Mouse (Mus musculus): ENCODE results near the gene Pgghg. TPM values are rescaled to one million over a fixed set of nuclear protein-coding genes. Genes with fewer than 3 reads are reported as not detected.

The Pgghg gene
- polyA plus RNA-seq, 2 experiments = 26.7 to 52.8 TPM

- 79% methylated on average over 8 of the region's 8 CpGs for WGBS
- Histone ChIP-seq H3K9me3 (ENCODE audit: control insufficient read depth, low read length) (no peaks in the 10 kb centered on the region), H3K27ac (replicated peaks; ENCODE audit: low read depth, low read length) (no peak overlapping the region)
Measured at GRCm38 (mm10) chr7:140914031-140914690, 27.0 kb upstream of the Pgghg start.

GRCm38 (mm10) chr7:140919911-140920310, 21.3 kb upstream of the Pgghg start:
- H3K9me3 ChIP-seq (ENCODE audit: control insufficient read depth, low read length) = no peaks in the 10 kb centered on the region
- ATAC-seq (ENCODE audit: low FRiP score, low read depth) (no peak), DNase-seq (ENCODE audit: low spot score) (no peak)
- no peaks in the 10 kb centered on the region for H3K36me3 ChIP-seq (ENCODE audit: control insufficient read depth, insufficient read depth, low read length)
- no peak for TF ChIP-seq POLR2A (IDR thresholded peaks at IDR 0.05; ENCODE audit: borderline replicate concordance, extremely low read depth, insufficient read depth, insufficient read length)
- WGBS = 79% methylated on average over 4 of the region's 4 CpGs
- H3K9ac ChIP-seq (ENCODE audit: low read depth, low read length, severe bottlenecking) = no peak overlapping the region
- H3K4me2 ChIP-seq (replicated peaks; ENCODE audit: low read depth, low read length, severe bottlenecking) = no peak overlapping the region
- H3K4me3 ChIP-seq (replicated peaks; ENCODE audit: low read length) = no peak overlapping the region
- H3K27me3 ChIP-seq (ENCODE audit: control insufficient read depth, insufficient read depth, low read length) = peaks cover 45% of the 10 kb centered on the region
- H3K4me1 ChIP-seq (ENCODE audit: control insufficient read depth, insufficient read depth, low read length) = peaks cover 7% of the 10 kb centered on the region; the same call in 1 of the 2 replicates
- no peak overlapping the region for H3K27ac ChIP-seq (replicated peaks; ENCODE audit: low read depth, low read length)

More at GRCm38 (mm10) chr7:140914031-140914690, 27.0 kb upstream of the Pgghg start:
- no peak overlapping the region for H3K4me2 ChIP-seq (replicated peaks; ENCODE audit: low read depth, low read length, severe bottlenecking)
- H3K27me3 ChIP-seq (ENCODE audit: control insufficient read depth, insufficient read depth, low read length) = no peaks in the 10 kb centered on the region
- no peaks in the 10 kb centered on the region for H3K36me3 ChIP-seq (ENCODE audit: control insufficient read depth, insufficient read depth, low read length)
- ATAC-seq (ENCODE audit: low FRiP score, low read depth) = no peak
- H3K4me3 ChIP-seq (replicated peaks; ENCODE audit: low read length) = no peak overlapping the region
- no peaks in the 10 kb centered on the region for H3K4me1 ChIP-seq (ENCODE audit: control insufficient read depth, insufficient read depth, low read length)
- DNase-seq (ENCODE audit: low spot score) = no peak
- H3K9ac ChIP-seq (ENCODE audit: low read depth, low read length, severe bottlenecking) = no peak overlapping the region
- no peak for TF ChIP-seq POLR2A (IDR thresholded peaks at IDR 0.05; ENCODE audit: borderline replicate concordance, extremely low read depth, insufficient read depth, insufficient read length)

GRCm38 (mm10) chr7:140920418-140921029, 20.7 kb upstream of the Pgghg start, which contains the start of gene Nlrp6:
Nlrp6 (plus strand) TSS chr7:140920902.
- WGBS = 69% methylated on average over 8 of the region's 8 CpGs
- no peak within 1 kb of the TSS for H3K4me3 ChIP-seq (replicated peaks; ENCODE audit: low read length)
- DNase-seq (ENCODE audit: low spot score) (no peak), ATAC-seq (ENCODE audit: low FRiP score, low read depth) (no peak)
- peaks cover 7% of the 10 kb centered on the region; the same call in 1 of the 2 replicates for H3K4me1 ChIP-seq (ENCODE audit: control insufficient read depth, insufficient read depth, low read length)
- H3K9ac ChIP-seq (ENCODE audit: low read depth, low read length, severe bottlenecking) = no peak within 1 kb of the TSS
- H3K27ac ChIP-seq (replicated peaks; ENCODE audit: low read depth, low read length) = no peak within 1 kb of the TSS
- H3K27me3 ChIP-seq (ENCODE audit: control insufficient read depth, insufficient read depth, low read length) = peaks cover 45% of the 10 kb centered on the region
- H3K9me3 ChIP-seq (ENCODE audit: control insufficient read depth, low read length) = no peaks in the 10 kb centered on the region
- no peaks in the 10 kb centered on the region for H3K36me3 ChIP-seq (ENCODE audit: control insufficient read depth, insufficient read depth, low read length)
- no peak within 1 kb of the TSS for H3K4me2 ChIP-seq (replicated peaks; ENCODE audit: low read depth, low read length, severe bottlenecking)
- TF ChIP-seq POLR2A (IDR thresholded peaks at IDR 0.05; ENCODE audit: borderline replicate concordance, extremely low read depth, insufficient read depth, insufficient read length) = no peak

- ATAC-seq (ENCODE audit: low FRiP score, low read depth) (no peak), DNase-seq (ENCODE audit: low spot score) (no peak)
- Histone ChIP-seq H3K27me3 (ENCODE audit: control insufficient read depth, insufficient read depth, low read length) (peaks cover 45% of the 10 kb centered on the region), H3K4me1 (ENCODE audit: control insufficient read depth, insufficient read depth, low read length) (peaks cover 7% of the 10 kb centered on the region; the same call in 1 of the 2 replicates), H3K36me3 (ENCODE audit: control insufficient read depth, insufficient read depth, low read length) (no peaks in the 10 kb centered on the region), H3K4me2 (replicated peaks; ENCODE audit: low read depth, low read length, severe bottlenecking) (no peak overlapping the region), H3K9me3 (ENCODE audit: control insufficient read depth, low read length) (no peaks in the 10 kb centered on the region), H3K27ac (replicated peaks; ENCODE audit: low read depth, low read length) (no peak overlapping the region), H3K4me3 (replicated peaks; ENCODE audit: low read length) (no peak overlapping the region), H3K9ac (ENCODE audit: low read depth, low read length, severe bottlenecking) (no peak overlapping the region)
- TF ChIP-seq POLR2A (IDR thresholded peaks at IDR 0.05; ENCODE audit: borderline replicate concordance, extremely low read depth, insufficient read depth, insufficient read length) = no peak
- 28% methylated on average over 22 of the region's 22 CpGs for WGBS
Measured at GRCm38 (mm10) chr7:140921225-140921975, 19.8 kb upstream of the Pgghg start.

- ATAC-seq (ENCODE audit: low FRiP score, low read depth) = no peak
- Histone ChIP-seq H3K27ac (replicated peaks; ENCODE audit: low read depth, low read length) (no peak overlapping the region), H3K4me3 (replicated peaks; ENCODE audit: low read length) (peak overlapping the region; percentile 36), H3K4me1 (ENCODE audit: control insufficient read depth, insufficient read depth, low read length) (peaks cover 7% of the 10 kb centered on the region; the same call in 1 of the 2 replicates), H3K36me3 (ENCODE audit: control insufficient read depth, insufficient read depth, low read length) (no peaks in the 10 kb centered on the region), H3K4me2 (replicated peaks; ENCODE audit: low read depth, low read length, severe bottlenecking) (peak overlapping the region; percentile 57), H3K27me3 (ENCODE audit: control insufficient read depth, insufficient read depth, low read length) (peaks cover 45% of the 10 kb centered on the region), H3K9ac (ENCODE audit: low read depth, low read length, severe bottlenecking) (peak overlapping the region; percentile 31; the same call in 1 of the 2 replicates), H3K9me3 (ENCODE audit: control insufficient read depth, low read length) (no peaks in the 10 kb centered on the region)
- WGBS = 1% methylated on average over 49 of the region's 49 CpGs
- no peak for DNase-seq (ENCODE audit: low spot score)
- no peak for TF ChIP-seq POLR2A (IDR thresholded peaks at IDR 0.05; ENCODE audit: borderline replicate concordance, extremely low read depth, insufficient read depth, insufficient read length)
Measured at GRCm38 (mm10) chr7:140922398-140923069, 18.7 kb upstream of the Pgghg start.

Data from limb, embryonic 14.5 days (tissue).